Mouse (Mus musculus) cerebellum, postnatal 4 days (tissue): ENCODE measurements around the gene Erv3.
A peak's percentile ranks its signal among the peaks of the same experiment; 100 is the strongest.

Source experiments
- DNase-seq, 2 experiments: peaks; one replicate each; pipeline ENCODE4 v3.0.0; 2022; ENCODE audit warnings: low spot score in 2 of 2, mixed read lengths in 1 of 2

The Erv3 gene

DNA sequence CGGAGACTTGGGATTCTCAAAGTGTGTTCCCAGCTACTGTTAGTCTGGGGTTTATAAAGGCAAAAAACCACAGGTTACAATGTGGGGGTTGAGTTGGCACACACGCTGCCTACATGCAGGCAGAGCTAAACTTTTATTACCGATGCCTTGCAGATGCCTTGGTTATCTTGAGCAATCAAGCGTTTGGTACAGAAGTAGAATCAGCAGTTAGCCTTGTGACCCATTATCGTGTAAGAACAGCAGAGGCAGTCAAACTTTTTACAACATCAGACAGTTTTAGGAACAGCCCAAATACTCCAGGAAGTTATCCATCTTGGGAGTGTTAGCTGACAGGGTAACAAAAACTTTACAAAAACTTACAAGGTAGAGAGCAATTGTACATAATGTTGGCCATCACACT, at the start of gene Erv3:
Gene Erv3, minus strand, starts transcription at position 27 of the 400 bp plus-strand sequence.
- DNase-seq, result no peak

DNA sequence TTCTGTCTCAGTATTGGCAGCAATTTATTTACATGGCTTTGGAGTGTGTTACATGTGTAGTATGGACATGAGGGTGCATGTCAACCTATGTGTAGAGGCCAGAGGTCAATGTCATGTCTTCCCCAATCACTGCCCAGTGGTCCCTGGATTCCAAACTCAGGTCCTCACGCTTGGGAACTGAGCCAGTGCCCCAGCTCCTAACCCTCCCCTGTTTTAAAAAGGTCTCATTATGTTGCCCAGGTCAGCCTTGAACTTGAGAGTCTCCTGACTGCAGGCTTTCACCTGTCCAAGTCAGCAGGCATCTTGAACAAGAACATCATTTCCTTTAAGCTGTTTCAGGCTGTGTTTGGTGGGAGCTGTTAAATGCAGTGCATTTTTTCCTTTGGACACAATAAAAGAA, 49.4 kb upstream of the Erv3 start:
- DNase-seq, result no peak

GRCm38 (mm10) chr2:131908351-131908861, 48.9 kb upstream of the Erv3 start:
- DNase-seq, result no peak

DNA sequence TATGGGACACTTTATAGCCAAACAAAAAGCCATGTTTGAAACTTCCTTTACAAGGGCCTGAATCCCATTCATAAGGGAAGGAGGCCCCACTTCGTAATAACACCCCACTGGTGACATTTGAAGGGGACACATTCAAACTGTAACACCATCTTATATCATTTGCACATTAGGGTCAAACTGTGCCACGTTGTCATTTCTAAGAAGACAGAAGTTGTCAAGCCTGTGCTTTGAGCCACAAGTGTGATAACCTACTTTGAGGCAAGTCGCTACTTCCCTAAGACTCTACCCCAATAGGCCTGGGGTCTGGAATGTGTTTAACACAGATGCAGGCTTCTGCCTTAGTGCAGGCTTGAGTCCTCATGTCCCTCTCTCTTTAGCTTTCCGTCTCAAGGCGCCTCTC, 47.8 kb upstream of the Erv3 start:
- DNase-seq, result no peak

GRCm38 (mm10) chr2:131906846-131907245, 47.3 kb upstream of the Erv3 start:
- peak in 1 of 2 experiments; percentile 26 for DNase-seq

GRCm38 (mm10) chr2:131906266-131906665, 46.7 kb upstream of the Erv3 start:
- DNase-seq, result no peak

- DNase-seq, result no peak
Measured at GRCm38 (mm10) chr2:131905776-131906175, 46.2 kb upstream of the Erv3 start.

- DNase-seq, result no peak
Measured at GRCm38 (mm10) chr2:131905025-131905424, 45.5 kb upstream of the Erv3 start.

- DNase-seq, result no peak
Measured at GRCm38 (mm10) chr2:131902867-131903266, 43.3 kb upstream of the Erv3 start.

DNA sequence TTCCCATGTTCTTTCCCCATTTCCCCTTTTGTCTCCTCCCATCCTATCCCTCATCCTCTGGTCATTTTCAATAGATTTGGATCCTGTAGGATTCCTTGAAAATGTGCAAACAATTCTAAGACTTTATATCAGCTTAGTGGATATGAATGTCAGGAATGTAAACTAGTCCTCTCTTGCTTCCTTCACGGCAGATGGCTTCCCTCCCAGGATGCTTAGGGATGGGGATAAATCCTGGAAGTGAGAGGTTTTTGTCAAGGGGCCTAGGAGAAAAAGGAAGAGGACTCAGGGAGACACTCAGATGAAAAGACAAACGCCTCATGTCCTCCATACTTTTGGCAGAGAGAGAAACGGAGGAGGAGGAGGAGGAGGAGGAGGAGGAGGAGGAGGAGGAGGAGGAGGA, 42.9 kb upstream of the Erv3 start:
- DNase-seq, result no peak

- DNase-seq, result no peak
Measured at GRCm38 (mm10) chr2:131897336-131898109, 38.0 kb upstream of the Erv3 start.

GRCm38 (mm10) chr2:131896011-131896410, 36.5 kb upstream of the Erv3 start:
- DNase-seq, result no peak

- no peak for DNase-seq
Measured at GRCm38 (mm10) chr2:131895106-131895505, 35.6 kb upstream of the Erv3 start.

- DNase-seq, result no peak
Measured at GRCm38 (mm10) chr2:131892534-131892933, 33.0 kb upstream of the Erv3 start.

- no peak for DNase-seq
Measured at GRCm38 (mm10) chr2:131888233-131888632, 28.7 kb upstream of the Erv3 start.

DNA sequence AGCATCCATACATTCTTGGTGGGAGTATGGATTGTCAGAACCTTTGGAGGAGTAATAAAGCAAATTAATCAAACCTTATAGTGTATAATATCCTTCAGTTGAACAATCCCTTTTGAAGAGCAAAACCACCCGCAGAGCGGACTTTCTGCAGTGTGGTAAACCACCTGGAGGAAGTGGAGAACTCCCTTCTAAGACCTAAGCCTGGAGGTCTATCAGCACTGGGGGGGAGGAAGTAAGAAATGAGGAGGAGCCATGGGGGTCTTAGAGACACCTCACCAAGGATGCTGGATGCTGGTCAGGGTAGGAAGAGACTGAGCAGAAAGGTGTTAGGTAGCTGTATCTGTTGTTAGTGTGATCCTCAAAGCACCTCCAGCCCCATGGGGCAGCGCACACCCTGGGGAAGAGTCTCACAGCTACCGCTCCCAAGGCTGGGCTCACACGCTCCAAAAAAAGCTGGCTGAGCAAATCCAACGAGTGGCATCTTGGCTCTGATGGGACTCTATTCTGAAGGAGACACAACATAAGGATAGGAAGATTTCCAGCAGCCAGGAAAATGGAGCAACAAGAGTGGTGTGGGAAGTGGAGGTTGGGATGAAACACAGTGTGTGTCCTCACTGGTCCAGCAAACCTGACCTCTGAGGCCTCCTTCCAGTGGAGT, 27.1 kb upstream of the Erv3 start:
- no peak for DNase-seq

GRCm38 (mm10) chr2:131883136-131883535, 23.6 kb upstream of the Erv3 start:
- no peak for DNase-seq

- no peak for DNase-seq
Measured at GRCm38 (mm10) chr2:131881766-131882165, 22.2 kb upstream of the Erv3 start.

GRCm38 (mm10) chr2:131876551-131877265, 17.2 kb upstream of the Erv3 start:
- no peak for DNase-seq

- no peak for DNase-seq
Measured at GRCm38 (mm10) chr2:131873376-131873775, 13.8 kb upstream of the Erv3 start.

DNA sequence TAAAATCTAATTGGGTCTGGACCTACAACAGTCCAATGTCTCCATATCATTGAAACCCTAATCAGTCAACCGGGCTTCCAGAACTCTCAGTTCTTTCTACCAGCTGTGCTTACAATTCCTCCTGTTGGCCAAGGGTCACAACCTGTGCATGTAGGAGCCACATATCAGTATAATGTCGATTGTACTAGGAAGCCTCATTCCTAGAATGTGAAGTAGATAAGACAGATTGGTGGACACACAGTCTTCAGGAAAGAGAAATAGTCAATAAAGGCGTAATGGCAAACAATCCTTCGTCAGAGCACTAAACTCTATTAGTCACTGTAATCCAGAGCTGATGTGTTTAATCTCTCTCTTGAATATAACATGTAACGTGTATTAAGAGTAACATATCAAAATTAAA, 9.4 kb upstream of the Erv3 start:
- no peak for DNase-seq

DNA sequence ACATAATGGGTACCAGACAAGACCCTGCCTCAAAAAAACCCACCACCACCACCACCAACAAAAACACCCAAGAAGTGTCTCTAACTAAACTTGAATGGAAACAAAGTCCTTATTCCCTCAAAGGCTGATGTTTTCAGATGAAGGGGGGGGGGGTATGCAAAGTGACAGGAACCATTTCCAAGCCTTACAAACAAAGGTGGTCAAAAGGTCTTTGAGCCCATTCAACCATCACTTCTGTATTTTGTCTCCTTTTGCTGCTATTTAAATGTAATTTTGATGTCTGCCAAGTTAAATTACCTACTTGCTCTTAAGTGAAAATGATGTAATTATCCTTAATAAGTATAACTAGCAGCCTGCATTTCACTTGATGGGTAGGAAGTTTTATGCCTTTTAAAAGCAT, 7.1 kb upstream of the Erv3 start:
- no peak for DNase-seq
